Mouse (Mus musculus) neural tube, embryonic 12.5 days (tissue): ENCODE data around the gene 2310022B05Rik. TPM values are rescaled to one million over a fixed set of nuclear protein-coding genes. Genes with fewer than 3 reads are reported as not detected.

Experiments used
- ATAC-seq: fragments of 200-750 bp; cut with Nextera tagmentation; 2 replicates; pipeline ENCODE4 v1.8.0; 2017; ENCODE audit warnings: low read depth, mild to moderate bottlenecking, moderate TSS enrichment, moderate library complexity; ENCODE audit not compliant: low FRiP score
- H3K27ac ChIP-seq: fragments of 300-500 bp; sonication (generic); 2 replicates; pipeline ENCODE4 v1.5.1; 2016
- H3K27me3 ChIP-seq: fragments of 300-500 bp; sonication (generic); replicated peaks from 2 replicates; pipeline ENCODE4 v1.6.1; 2016; ENCODE audit warnings: mild to moderate bottlenecking
- H3K36me3 ChIP-seq: fragments of 300-500 bp; sonication (generic); 2 replicates; pipeline ENCODE4 v1.6.1; 2016; ENCODE audit warnings: mild to moderate bottlenecking
- H3K4me1 ChIP-seq: fragments of 300-500 bp; sonication (generic); 2 replicates; pipeline ENCODE4 v1.6.1; 2016
- H3K4me2 ChIP-seq: fragments of 300-500 bp; sonication (generic); replicated peaks from 2 replicates; pipeline ENCODE4 v1.6.1; 2016; ENCODE audit warnings: mild to moderate bottlenecking
- H3K4me3 ChIP-seq: fragments of 300-500 bp; sonication (generic); 2 replicates; pipeline ENCODE4 v1.5.1; 2016
- H3K9ac ChIP-seq: fragments of 300-500 bp; sonication (generic); 2 replicates; pipeline ENCODE4 v1.6.1; 2016; ENCODE audit warnings: mild to moderate bottlenecking
- H3K9me3 ChIP-seq: fragments of 300-500 bp; sonication (generic); 2 replicates; pipeline ENCODE4 v1.6.1; 2016; ENCODE audit warnings: mild to moderate bottlenecking
- WGBS: fragments of 180-500 bp; shearing (Covaris S2); methylation state at CpG from one replicate; pipeline ENCODE4 v1.1.7; 2016; 5-methylcytosine and 5-hydroxymethylcytosine counted together
- polyA plus RNA-seq: library from polyadenylated mRNA; unstranded; fragments of >200 nt; fragmentation: Nextera tagmentation; extraction: Ambion mirVana; gene quantifications from 2 replicates; pipeline ENCODE4 v1.2.1, GENCODE M21; 2016

2310022B05Rik gene
- polyA plus RNA-seq, 1 experiment from 2014 or later = 27.4 TPM

- no peak overlapping the region for H3K4me3 ChIP-seq
- no peaks in the 10 kb centered on the region for H3K4me1 ChIP-seq
- no peak for ATAC-seq
- no peak overlapping the region for H3K4me2 ChIP-seq
- H3K27ac ChIP-seq = no peak overlapping the region
- H3K27me3 ChIP-seq = no peaks in the 10 kb centered on the region
- H3K9me3 ChIP-seq = no peaks in the 10 kb centered on the region
- WGBS = 91% methylated on average over 4 of the region's 4 CpGs
- peaks cover 2% of the 10 kb centered on the region for H3K36me3 ChIP-seq
- H3K9ac ChIP-seq = no peak overlapping the region
Observed at GRCm38 (mm10) chr8:124630891-124631290, 32.3 kb downstream of the 2310022B05Rik start.

DNA sequence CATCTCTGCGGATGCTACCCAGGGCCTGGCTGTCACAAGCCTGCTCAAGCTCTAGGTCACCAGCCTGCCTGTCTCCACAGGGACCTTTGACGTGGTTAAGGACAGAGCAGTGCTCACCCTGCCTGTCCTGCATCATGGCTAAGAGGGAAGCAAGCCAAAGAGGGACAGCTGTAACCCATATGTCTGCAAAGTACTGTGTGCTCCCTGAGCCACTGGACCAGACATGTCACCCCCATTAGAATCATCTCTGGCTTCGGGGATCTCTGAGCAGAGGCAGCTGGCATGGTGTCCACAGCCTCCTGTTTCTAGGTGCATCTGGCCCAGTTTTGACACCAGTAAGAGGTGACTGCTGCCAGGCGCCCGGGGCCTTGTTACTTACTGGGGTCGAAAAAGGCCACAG lies 32.7 kb downstream of the 2310022B05Rik start:
- Histone ChIP-seq H3K4me1 (no peaks in the 10 kb centered on the region), H3K9me3 (no peaks in the 10 kb centered on the region), H3K9ac (no peak overlapping the region), H3K4me2 (no peak overlapping the region), H3K4me3 (no peak overlapping the region), H3K27me3 (no peaks in the 10 kb centered on the region), H3K36me3 (no peaks in the 10 kb centered on the region), H3K27ac (no peak overlapping the region)
- no peak for ATAC-seq
- 81% methylated on average over 6 of the region's 6 CpGs for WGBS

DNA sequence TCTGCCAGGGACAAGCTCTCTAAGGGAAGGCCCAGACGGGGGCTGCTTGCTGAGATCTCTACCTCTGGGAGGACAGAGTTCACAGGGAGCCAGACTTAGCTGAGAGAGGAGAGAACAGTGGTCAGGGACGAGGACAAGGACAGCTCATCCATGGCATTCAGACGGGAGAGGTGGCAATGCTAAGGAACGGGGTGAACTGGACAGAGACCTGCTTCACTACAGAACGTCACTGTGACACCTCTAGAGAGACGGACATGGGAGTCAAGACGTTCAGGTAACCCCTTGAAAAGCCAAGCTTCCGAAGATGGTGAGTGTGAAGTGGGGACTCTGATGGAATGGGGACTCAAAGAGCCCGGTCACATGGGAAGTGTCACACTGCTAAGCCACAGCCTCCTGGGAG lies 36.9 kb downstream of the 2310022B05Rik start:
- H3K9me3 ChIP-seq = no peaks in the 10 kb centered on the region
- H3K36me3 ChIP-seq = no peaks in the 10 kb centered on the region
- 86% methylated on average over 9 of the region's 9 CpGs for WGBS
- no peak overlapping the region for H3K9ac ChIP-seq
- no peaks in the 10 kb centered on the region for H3K4me1 ChIP-seq
- no peak overlapping the region for H3K4me2 ChIP-seq
- no peak overlapping the region for H3K4me3 ChIP-seq
- no peak overlapping the region for H3K27ac ChIP-seq
- no peak for ATAC-seq
- H3K27me3 ChIP-seq = no peaks in the 10 kb centered on the region

DNA sequence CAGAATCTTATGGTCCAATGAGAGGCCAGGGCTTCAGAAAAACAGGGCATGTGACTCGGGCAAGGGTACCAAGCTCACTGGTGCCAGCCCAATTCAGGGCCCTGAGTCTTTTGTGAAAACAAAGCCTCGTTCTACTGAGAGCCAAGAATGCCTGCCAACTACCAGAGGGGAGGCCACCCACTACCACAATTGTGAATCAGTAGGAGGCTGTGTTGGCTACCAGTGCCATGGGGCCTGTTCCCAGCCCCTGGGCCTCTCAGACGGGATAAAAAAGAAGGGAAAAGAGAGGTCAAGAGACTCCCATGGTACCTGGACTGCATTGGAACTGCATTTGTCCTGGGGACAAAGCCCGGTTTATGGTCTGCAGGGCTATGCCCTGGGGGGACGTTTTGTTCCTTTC lies 41.9 kb downstream of the 2310022B05Rik start:
- Histone ChIP-seq H3K4me2 (no peak overlapping the region), H3K36me3 (no peaks in the 10 kb centered on the region), H3K4me1 (no peaks in the 10 kb centered on the region), H3K9me3 (no peaks in the 10 kb centered on the region), H3K4me3 (no peak overlapping the region), H3K27me3 (0 out of 2 replicates have a peak, but pooled peaks cover 3% of the 10 kb centered on the region), H3K27ac (no peak overlapping the region), H3K9ac (no peak overlapping the region)
- no peak for ATAC-seq
- WGBS = 39% methylated on average over 5 of the region's 5 CpGs

DNA sequence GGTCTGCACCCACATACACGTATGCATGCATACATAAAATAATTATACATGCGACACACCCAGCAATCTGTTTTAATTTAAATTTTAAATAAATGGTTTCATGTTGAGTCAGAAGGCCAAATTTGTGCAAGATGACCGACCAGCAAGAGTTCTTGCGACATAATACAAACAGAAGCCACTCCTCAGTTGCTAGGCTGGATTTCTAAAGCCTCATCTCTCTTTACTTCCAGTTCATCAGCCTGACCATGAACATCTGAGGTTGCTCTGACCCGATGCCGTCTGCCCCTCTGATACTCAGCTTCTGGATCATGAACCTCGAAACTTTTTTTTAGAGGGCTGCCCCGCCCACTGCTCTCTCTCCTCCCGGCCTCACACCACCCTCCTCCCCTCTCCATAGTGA lies 44.9 kb downstream of the 2310022B05Rik start:
- WGBS = 64% methylated on average over 9 of the region's 9 CpGs
- Histone ChIP-seq H3K9me3 (no peaks in the 10 kb centered on the region), H3K4me1 (no peaks in the 10 kb centered on the region), H3K27ac (no peak overlapping the region), H3K4me2 (no peak overlapping the region), H3K27me3 (peaks cover 5% of the 10 kb centered on the region; the same call in 1 of the 2 replicates), H3K9ac (no peak overlapping the region), H3K4me3 (no peak overlapping the region), H3K36me3 (no peaks in the 10 kb centered on the region)
- no peak for ATAC-seq

DNA sequence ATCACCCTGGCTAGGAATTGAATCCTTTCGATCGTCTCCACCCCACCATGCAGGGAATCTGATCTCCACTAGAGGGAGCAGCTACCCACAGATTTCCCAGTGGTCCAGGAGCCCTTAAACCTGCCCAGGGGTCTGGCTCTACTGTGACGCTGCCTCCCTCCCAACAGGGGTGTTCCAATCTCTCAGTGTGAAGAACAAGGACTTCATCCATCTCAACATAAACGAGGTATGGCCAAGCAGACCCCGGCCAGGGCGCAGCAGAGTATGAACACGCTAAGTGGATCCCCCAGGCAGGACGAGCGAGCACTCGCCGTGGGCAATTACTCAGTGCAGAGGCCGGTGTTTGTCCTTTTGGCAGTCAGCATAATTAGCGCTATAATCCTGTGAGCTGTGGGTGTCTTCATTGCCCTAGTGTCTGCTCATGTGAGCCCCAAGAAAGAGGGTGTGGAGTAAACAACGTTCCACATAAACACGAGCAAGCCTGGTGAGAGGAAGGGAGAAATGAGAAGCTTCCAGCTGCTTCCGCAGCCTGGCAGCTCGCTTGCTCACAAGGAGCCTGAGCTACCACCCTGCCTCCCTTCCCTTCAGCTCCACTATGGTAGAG lies 45.8 kb downstream of the 2310022B05Rik start:
- Histone ChIP-seq H3K27ac (no peak overlapping the region; the same call in 1 of the 2 replicates), H3K36me3 (no peaks in the 10 kb centered on the region), H3K4me2 (peak overlapping the region; percentile 57), H3K27me3 (peaks cover 5% of the 10 kb centered on the region; the same call in 1 of the 2 replicates), H3K9me3 (no peaks in the 10 kb centered on the region), H3K4me3 (peak overlapping the region; percentile 28), H3K9ac (peak overlapping the region; percentile 43), H3K4me1 (no peaks in the 10 kb centered on the region)
- ATAC-seq = peak; percentile 82
- WGBS = 8% methylated on average over 17 of the region's 17 CpGs

DNA sequence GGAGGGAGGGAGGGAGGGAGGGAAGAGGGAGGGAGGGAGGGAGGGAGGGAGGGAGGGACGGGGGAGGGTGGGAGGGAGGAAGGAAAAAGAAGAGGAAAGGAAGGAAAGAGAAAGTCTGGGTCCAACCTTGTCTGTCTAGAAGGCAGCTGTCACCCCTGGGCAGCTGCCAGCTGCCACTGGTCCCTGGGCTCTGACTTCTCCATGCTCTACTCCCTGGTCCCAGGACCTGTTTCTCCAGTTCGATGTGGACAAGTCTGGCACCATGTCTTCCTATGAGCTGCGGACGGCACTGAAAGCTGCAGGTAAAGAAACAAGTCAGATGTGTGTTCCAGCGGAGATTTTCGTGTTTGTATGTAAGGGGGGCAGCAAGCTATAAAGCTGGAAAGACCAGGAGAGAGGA lies 48.8 kb downstream of the 2310022B05Rik start:
- H3K4me1 ChIP-seq = no peaks in the 10 kb centered on the region
- 85% methylated on average over 5 of the region's 6 CpGs for WGBS

DNA sequence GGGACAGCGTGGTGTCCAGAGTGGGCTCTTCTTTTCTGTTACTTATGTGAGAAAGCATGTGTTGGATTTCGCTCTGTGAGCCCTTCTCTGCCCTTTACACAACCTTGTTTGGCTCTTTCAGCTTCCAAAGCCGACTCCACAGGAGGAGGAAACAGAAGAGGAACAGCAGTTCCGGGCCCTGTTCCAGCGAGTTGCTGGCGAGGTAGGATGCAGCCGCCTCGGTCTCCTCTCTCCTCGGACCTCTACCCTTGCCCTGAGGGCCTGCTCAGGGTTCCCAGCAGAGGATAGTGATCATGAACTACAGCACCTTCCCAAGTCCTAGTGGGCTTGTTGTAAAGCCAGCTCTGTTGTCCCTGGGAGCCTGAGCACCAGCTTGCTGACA lies 54.2 kb downstream of the 2310022B05Rik start:
- 80% methylated on average over 9 of the region's 9 CpGs for WGBS

More for the DNA sequence above, 48.8 kb downstream of the 2310022B05Rik start:
- ATAC-seq = no peak
- no peak overlapping the region for H3K27ac ChIP-seq
- no peak overlapping the region for H3K9ac ChIP-seq
- no peak overlapping the region for H3K4me3 ChIP-seq
- H3K4me2 ChIP-seq = no peak overlapping the region
- H3K36me3 ChIP-seq = no peaks in the 10 kb centered on the region
- no peaks in the 10 kb centered on the region for H3K9me3 ChIP-seq
- H3K27me3 ChIP-seq = peaks cover 5% of the 10 kb centered on the region; the same call in 1 of the 2 replicates

GRCm38 (mm10) chr8:124608239-124608971 lies 54.8 kb downstream of the 2310022B05Rik start:
- no peak overlapping the region for H3K4me3 ChIP-seq
- no peak overlapping the region for H3K9ac ChIP-seq
- no peaks in the 10 kb centered on the region for H3K9me3 ChIP-seq
- H3K36me3 ChIP-seq = no peaks in the 10 kb centered on the region
- no peak overlapping the region for H3K4me2 ChIP-seq
- H3K27me3 ChIP-seq = no peaks in the 10 kb centered on the region
- no peaks in the 10 kb centered on the region for H3K4me1 ChIP-seq
- WGBS = 77% methylated on average over 13 of the region's 13 CpGs
- ATAC-seq = no peak
- H3K27ac ChIP-seq = no peak overlapping the region

More for the DNA sequence above, 54.2 kb downstream of the 2310022B05Rik start:
- no peak for ATAC-seq
- no peaks in the 10 kb centered on the region for H3K27me3 ChIP-seq
- no peaks in the 10 kb centered on the region for H3K4me1 ChIP-seq
- H3K36me3 ChIP-seq = no peaks in the 10 kb centered on the region
- no peak overlapping the region for H3K9ac ChIP-seq
- H3K4me2 ChIP-seq = no peak overlapping the region
- no peak overlapping the region for H3K27ac ChIP-seq
- no peak overlapping the region for H3K4me3 ChIP-seq
- H3K9me3 ChIP-seq = no peaks in the 10 kb centered on the region

DNA sequence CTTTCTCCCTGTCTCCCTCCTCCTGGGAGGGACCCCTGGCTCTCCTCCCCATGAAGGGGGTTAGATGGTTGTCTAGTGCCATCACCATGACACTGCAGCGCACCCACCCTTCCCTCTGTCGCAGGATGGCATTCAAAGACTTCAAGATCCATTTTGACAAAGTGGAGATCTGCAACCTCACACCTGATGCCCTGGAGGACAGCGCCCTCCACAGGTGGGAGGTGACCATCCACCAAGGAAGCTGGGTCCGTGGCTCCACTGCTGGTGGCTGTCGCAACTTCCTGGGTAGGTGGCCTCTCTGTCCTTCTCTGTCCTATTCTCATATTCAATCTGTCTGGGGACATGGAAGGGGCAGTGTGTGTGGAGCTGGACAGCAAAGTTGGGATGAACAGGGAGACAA lies 59.1 kb downstream of the 2310022B05Rik start:
- H3K4me3 ChIP-seq = no peak overlapping the region
- no peak overlapping the region for H3K27ac ChIP-seq
- ATAC-seq = no peak
- H3K36me3 ChIP-seq = no peaks in the 10 kb centered on the region
- H3K9me3 ChIP-seq = no peaks in the 10 kb centered on the region
- no peak overlapping the region for H3K9ac ChIP-seq
- WGBS = 76% methylated on average over 5 of the region's 5 CpGs
- no peaks in the 10 kb centered on the region for H3K27me3 ChIP-seq
- H3K4me1 ChIP-seq = no peaks in the 10 kb centered on the region
- no peak overlapping the region for H3K4me2 ChIP-seq

GRCm38 (mm10) chr8:124589393-124589792 lies 73.8 kb downstream of the 2310022B05Rik start:
- 76% methylated on average over 4 of the region's 4 CpGs for WGBS

DNA sequence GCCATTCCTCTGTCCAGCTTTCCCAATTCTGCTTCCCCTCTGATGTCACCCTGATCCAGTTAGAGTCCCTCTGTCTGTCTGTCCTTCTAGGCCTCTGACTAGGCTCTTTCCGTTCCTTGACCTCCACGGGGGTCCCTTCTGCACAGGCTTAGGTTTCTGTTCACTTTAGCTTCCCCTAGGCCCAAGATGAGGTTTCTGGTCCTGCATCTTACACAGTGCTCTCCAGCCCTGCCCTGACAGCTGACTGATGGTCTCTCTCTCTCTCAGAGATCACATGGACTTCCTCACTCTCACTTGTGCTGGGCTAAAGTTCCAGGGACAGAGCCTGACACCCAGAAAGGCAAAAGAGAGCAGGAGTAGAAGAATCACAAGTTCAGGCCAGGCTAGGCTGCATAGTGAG lies 76.6 kb downstream of the 2310022B05Rik start:
- no peak overlapping the region for H3K4me3 ChIP-seq
- no peak overlapping the region for H3K9ac ChIP-seq
- no peaks in the 10 kb centered on the region for H3K36me3 ChIP-seq
- H3K9me3 ChIP-seq = no peaks in the 10 kb centered on the region
- H3K4me2 ChIP-seq = no peak overlapping the region
- WGBS = 79% methylated on average over 2 of the region's 2 CpGs
- no peak for ATAC-seq
- H3K27me3 ChIP-seq = no peaks in the 10 kb centered on the region
- no peaks in the 10 kb centered on the region for H3K4me1 ChIP-seq
- no peak overlapping the region for H3K27ac ChIP-seq

More at GRCm38 (mm10) chr8:124589393-124589792, 73.8 kb downstream of the 2310022B05Rik start:
- Histone ChIP-seq H3K27me3 (no peaks in the 10 kb centered on the region), H3K9ac (no peak overlapping the region), H3K27ac (no peak overlapping the region), H3K4me2 (no peak overlapping the region), H3K36me3 (no peaks in the 10 kb centered on the region), H3K4me1 (no peaks in the 10 kb centered on the region), H3K9me3 (no peaks in the 10 kb centered on the region), H3K4me3 (no peak overlapping the region)
- ATAC-seq = no peak
